Mouse (Mus musculus) frontal cortex, postnatal 36 days (tissue): Measurements from ENCODE around the gene Aimp2.

Experiments used
- DNase-seq, 2 experiments: peaks; one replicate each; pipeline ENCODE4 v3.0.0; 2022; ENCODE audit warnings: low spot score in 2 of 2

Aimp2 gene

DNA sequence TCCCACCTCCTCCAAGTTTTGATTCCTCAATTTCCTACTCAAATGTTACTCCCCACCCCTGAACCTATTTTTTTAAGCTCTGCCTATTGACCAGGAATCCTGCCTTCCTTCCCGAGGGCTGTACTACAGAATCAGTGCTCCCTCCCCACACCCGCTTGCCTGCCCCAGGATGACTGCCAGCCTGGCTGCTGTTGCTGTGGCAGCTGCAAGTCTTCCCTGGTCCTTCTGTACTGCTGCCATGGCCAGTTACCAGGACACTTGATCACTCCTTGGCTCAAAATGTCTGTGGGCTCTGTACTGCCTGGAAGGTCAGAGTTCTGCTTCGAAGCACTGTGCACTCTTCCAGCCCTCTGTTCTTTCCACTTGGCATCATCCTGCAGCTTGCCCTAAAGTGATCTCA is 7.5 kb downstream of the Aimp2 start:
- no peak for DNase-seq

DNA sequence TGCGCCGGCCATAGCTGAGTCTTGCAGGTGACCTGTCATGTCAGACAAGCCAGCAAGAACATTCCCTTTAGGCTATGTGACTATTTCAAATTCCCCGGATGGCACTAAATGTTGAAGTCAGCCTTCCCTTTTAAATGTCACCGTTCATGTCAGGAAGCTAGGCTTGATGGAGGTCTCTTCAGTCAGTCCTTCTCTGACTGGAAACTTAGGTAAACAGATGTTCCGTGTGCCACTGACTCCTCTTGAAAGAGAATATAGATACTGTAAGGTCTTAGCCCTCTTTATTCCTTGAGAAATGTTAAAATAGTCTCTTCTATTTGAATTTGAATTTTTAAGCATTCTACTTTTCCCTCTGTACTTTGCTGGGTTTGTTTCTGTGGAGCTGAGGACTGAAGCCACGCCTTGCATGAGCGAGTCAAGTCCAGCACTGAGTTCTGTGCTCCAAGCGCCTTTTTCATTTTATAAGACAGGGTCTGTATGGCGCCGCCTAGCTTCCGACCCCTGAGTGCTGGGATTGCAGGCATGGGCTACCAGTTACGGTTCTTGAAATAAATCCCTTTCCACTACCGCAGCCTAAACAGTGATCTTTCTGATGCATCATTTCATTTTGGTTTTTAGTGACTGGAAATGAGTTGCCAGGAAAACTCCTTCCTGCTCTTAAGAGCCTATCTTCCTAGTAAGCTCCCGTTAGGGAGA is 11.9 kb downstream of the Aimp2 start, which contains the start of gene Ankrd61:
Ankrd61 (minus strand) TSS at position 51 of the 696 bp plus-strand sequence.
- no peak for DNase-seq

DNA sequence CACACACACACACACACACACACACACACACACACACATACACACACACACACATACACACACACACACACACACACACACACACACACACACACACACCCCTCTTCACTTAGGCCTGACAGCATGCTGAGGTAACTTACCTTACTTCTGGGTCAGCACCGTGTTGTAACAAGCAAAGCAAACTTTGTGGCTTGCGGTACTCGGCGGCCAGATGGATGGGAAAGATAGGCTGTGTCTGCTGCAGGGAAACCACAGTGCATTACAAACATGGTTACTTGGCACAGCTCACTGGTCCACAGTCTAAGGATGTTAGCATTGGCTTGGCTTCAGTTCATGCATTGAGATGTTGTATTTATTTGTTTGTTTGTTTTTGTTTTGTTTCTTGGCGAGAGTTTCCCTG is 16.3 kb downstream of the Aimp2 start:
- DNase-seq: no peak

DNA sequence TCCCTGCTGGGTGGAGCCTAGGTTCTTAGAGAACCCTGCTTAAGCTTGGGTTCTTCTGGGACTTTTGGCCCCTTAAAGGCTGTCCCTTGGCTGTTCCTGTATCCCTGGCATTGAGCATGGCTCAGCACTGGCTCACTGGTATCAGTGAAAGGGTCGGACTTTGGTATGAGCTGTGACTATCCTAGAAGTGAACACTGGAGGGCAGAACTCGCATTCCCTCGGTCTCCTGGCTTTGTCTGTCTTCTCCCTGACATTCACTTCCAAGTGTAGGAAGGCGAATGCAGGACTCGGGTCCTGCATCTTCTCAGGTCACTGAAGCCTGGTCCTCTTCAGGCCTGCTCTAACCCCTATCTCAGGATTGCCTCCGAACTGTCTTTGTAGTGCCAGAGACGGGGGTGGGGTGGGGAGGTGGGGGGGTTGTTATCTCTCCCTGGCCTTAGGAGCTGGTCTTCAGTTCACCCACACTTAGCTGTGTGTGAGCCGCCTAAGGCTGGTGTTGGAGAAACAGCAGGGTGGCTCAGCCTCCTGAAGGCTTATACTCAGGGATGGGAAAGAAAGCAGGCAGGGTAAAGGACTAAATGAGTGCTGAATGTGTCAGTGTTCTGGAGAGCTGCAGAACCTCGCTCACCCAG is 17.3 kb downstream of the Aimp2 start:
- DNase-seq: peak in 1 of 2 experiments; percentile 45

DNA sequence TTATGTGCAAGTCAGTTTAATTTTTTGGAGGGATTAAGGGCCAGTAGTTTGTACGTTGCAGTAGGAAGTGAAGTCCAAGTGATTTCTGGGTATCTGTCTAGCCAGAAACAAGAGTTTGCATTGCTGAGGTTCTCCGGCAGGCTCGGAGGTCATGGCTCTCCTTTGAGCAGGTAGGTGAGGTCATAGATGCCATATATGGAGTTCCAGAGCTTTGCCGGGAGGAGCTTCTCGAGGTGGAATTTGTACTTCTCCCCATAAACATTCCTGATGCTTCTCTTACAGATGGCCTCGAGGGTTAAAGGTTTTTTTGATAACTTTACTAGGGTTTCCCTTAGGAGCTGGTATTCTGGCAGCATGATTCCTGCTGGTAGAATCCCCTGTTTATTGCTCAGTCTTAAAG is 18.9 kb downstream of the Aimp2 start:
- no peak for DNase-seq

DNA sequence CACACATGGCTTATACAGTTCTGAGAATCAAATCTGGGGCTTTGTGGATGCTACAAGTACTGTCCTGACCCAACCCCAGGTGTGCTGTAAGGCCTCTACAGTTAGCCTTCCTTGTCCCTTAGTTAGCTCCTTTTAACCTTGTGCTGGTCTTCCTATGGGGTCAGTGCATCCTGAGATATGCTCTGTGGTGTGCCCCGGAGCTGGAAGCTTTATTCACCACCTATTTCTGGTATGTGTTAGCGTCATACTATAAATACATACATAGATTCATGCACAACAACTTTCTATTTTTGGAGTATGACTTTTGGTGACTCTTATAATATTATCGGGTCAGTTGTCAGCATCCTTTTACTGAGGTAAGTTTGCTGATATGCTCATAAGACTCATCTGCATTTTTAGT is 24.4 kb downstream of the Aimp2 start:
- no peak for DNase-seq

DNA sequence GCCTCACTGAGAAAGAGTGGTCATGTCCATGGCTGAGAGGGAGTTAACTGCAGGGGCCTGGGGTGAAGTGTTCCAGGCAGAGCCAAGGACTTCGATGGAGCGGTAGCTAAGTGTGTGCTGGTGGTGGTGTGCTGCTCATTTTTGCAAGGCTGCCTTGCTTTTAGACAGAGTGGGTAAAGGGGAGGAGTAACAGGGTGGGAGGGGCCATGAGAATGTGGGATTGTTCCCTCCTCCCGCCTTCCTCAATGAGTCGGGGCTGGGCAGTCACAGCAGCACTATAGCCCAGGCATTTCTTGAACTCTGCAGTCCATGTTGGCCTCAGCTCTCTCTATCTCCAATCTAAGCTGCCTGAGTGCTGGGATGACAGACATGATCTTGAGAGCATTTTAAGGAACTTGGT is 35.1 kb downstream of the Aimp2 start:
- DNase-seq: no peak

DNA sequence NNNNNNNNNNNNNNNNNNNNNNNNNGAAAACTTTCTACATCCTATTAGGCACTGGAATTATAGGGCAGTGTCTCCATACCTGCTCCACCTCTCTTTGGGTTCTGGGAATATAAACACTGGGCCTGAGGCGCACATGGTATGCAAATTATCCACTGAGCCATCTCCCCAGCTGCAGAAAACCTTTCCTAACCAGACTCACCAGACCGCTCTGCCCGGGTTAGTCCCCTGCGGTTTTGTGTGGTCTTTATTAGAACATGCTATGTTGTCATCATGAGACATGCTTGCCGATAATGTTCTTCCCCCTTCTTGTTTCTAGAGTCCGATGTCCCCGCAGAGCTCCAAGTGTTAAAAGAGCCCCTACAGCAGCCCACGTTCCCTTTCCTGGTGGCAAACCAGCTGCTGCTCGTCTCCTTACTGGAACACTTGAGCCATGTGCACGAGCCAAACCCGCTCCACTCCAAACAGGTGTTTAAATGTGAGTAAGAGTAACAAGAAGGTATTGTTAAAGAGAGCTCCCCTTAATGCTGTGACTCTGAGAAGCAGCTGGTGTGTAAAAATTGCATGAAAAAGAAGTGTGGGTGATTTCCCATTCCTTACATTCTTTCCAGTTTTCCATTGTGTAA is 38.0 kb downstream of the Aimp2 start:
- no peak for DNase-seq
